Mouse (Mus musculus): ENCODE results near the gene Mtss1l. TPM values are rescaled to one million over a fixed set of nuclear protein-coding genes. Genes with fewer than 3 reads are reported as not detected.

The Mtss1l gene
- polyA plus RNA-seq, 1 experiment from 2014 or later = 3.7 TPM

DNA sequence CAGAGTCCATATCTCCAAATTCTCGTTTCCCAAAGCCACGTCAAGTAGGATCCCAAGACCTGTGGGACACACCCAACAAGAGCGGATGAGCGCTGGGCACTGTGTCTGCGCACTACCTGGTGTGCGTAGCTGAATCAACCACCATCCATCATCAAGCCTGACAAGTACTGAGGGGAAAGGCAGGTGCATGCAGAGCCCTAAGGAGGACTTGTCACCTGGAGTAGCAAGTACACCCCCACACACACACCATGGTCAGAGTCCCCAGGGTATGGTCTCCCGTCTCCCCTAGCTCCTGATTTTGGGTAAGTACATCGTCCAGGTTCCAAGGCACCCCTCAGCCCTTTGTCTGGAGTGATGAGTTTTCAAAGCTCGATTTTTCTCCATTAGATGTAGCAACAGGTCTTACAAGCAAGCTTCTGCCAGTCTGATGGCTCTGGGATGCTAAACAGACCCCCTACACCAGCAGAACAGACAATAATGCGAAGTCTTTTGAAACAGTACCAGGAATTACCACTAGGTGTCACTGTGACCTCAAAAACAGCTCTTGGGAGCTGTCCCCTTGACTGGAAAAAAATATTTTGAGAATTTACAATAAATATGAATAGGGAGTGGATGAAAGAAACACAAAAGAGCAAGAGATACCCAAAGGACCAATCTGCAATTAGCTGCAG is 28.4 kb downstream of the Mtss1l start:
- 0 out of 2 replicates have a peak, but pooled peaks have one; percentile 10 for ATAC-seq
- WGBS (ENCODE audit: insufficient replicate concordance) = 57% methylated on average over 10 of the region's 10 CpGs
- Histone ChIP-seq H3K27ac (no peak overlapping the region), H3K4me3 (no peak overlapping the region), H3K9ac (no peak overlapping the region), H3K36me3 (no peaks in the 10 kb centered on the region), H3K27me3 (replicated peaks) (peaks cover 22% of the 10 kb centered on the region), H3K9me3 (replicated peaks) (no peaks in the 10 kb centered on the region), H3K4me2 (no peak overlapping the region), H3K4me1 (no peaks in the 10 kb centered on the region)

DNA sequence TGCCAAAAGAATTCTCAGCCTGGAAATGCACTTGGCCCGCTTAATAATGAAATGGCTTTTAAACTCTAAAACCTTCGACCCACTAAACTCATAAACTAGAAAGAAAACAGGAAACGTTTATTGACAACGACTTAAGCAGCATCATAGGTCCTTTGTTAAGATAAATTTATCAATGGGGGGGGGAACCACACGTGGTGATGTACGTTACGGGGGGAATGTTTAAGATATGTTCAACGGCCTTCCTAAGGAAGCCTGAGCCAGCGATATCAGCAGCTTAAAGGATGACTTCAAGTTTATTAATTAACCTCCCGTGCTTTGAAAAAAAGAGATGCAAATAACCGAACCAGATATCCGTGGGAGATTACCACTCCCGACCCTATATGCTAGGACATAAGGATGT is 29.0 kb downstream of the Mtss1l start:
- WGBS (ENCODE audit: insufficient replicate concordance) = 39% methylated on average over 13 of the region's 13 CpGs
- Histone ChIP-seq H3K9me3 (replicated peaks) (no peaks in the 10 kb centered on the region), H3K4me3 (no peak overlapping the region), H3K27me3 (replicated peaks) (peaks cover 22% of the 10 kb centered on the region), H3K4me2 (no peak overlapping the region), H3K9ac (no peak overlapping the region), H3K4me1 (no peaks in the 10 kb centered on the region), H3K36me3 (no peaks in the 10 kb centered on the region), H3K27ac (no peak overlapping the region)
- ATAC-seq = no peak

- H3K27me3 ChIP-seq (replicated peaks) = peaks cover 25% of the 10 kb centered on the region
- no peaks in the 10 kb centered on the region for H3K36me3 ChIP-seq
- no peak for ATAC-seq
- H3K4me2 ChIP-seq = no peak overlapping the region
- H3K9ac ChIP-seq = no peak overlapping the region
- no peaks in the 10 kb centered on the region for H3K4me1 ChIP-seq
- H3K27ac ChIP-seq = no peak overlapping the region
- 68% methylated on average over 5 of the region's 5 CpGs for WGBS (ENCODE audit: insufficient replicate concordance)
- H3K4me3 ChIP-seq = no peak overlapping the region
- H3K9me3 ChIP-seq (replicated peaks) = no peaks in the 10 kb centered on the region
Observed at GRCm38 (mm10) chr8:110751490-110751889, 30.2 kb downstream of the Mtss1l start.

DNA sequence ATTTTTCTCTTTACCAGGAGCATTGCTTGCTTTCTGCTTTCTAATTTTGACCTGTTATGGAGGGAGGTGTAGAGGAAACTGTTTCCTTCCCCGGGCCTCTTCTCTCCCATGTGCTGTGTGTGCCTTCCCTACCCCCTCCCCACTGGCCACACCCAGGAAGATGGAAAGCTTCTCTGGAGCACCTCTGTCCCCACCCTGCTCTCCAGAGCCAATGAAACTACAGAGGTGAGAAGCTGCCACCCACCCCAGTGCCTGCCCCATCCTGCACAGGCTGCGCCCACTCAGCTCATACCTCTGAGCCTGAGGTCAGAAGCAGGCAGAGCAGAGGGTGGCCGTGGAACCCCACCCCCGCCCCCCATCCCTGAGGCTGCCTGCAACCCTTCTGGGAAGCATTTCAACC is 33.4 kb downstream of the Mtss1l start:
- 39% methylated on average over 3 of the region's 4 CpGs for WGBS (ENCODE audit: insufficient replicate concordance)
- Histone ChIP-seq H3K9me3 (replicated peaks) (no peaks in the 10 kb centered on the region), H3K27me3 (replicated peaks) (peaks cover 15% of the 10 kb centered on the region), H3K36me3 (no peaks in the 10 kb centered on the region), H3K9ac (no peak overlapping the region), H3K27ac (no peak overlapping the region), H3K4me3 (no peak overlapping the region), H3K4me1 (no peaks in the 10 kb centered on the region), H3K4me2 (no peak overlapping the region)
- ATAC-seq = no peak

- no peak overlapping the region for H3K4me2 ChIP-seq
- H3K9me3 ChIP-seq (replicated peaks) = no peaks in the 10 kb centered on the region
- H3K4me1 ChIP-seq = no peaks in the 10 kb centered on the region
- no peak overlapping the region for H3K4me3 ChIP-seq
- WGBS (ENCODE audit: insufficient replicate concordance) = 47% methylated on average over 15 of the region's 15 CpGs
- H3K27ac ChIP-seq = no peak overlapping the region
- peaks cover 15% of the 10 kb centered on the region for H3K27me3 ChIP-seq (replicated peaks)
- no peaks in the 10 kb centered on the region for H3K36me3 ChIP-seq
- no peak overlapping the region for H3K9ac ChIP-seq
- ATAC-seq = no peak
Observed at GRCm38 (mm10) chr8:110755511-110756170, 34.4 kb downstream of the Mtss1l start.

DNA sequence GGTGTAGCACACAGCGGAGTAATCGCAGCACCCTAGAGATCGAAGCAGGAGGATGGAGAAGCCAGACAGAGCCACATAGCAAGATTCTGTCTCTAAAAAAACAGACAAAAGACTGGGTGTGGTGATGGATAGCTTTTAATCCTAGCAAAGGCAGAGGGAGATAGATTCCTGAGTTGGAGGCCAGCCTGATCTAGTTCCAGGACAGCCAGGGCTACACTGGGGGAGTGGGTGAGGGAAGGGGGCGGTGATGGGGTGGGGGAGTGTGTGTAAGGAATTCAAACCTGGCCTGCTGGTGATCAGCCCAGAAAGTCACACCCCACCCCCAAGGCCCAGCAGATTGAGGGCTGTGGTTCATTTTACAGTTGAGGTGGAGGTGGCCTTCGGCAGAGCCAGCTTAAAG is 34.9 kb downstream of the Mtss1l start:
- WGBS (ENCODE audit: insufficient replicate concordance) = 73% methylated on average over 5 of the region's 5 CpGs

GRCm38 (mm10) chr8:110760280-110760940 is 39.1 kb downstream of the Mtss1l start:
- Histone ChIP-seq H3K36me3 (no peaks in the 10 kb centered on the region), H3K27me3 (replicated peaks) (0 out of 2 replicates have a peak, but pooled peaks cover 3% of the 10 kb centered on the region), H3K9me3 (replicated peaks) (no peaks in the 10 kb centered on the region), H3K9ac (no peak overlapping the region), H3K4me3 (no peak overlapping the region), H3K4me1 (no peaks in the 10 kb centered on the region), H3K4me2 (no peak overlapping the region), H3K27ac (no peak overlapping the region)
- no peak for ATAC-seq
- whole genome bisulfite sequencing (ENCODE audit: insufficient replicate concordance) = 56% methylated on average over 7 of the region's 7 CpGs

More for the DNA sequence above, 34.9 kb downstream of the Mtss1l start:
- Histone ChIP-seq H3K27ac (no peak overlapping the region), H3K9me3 (replicated peaks) (no peaks in the 10 kb centered on the region), H3K36me3 (no peaks in the 10 kb centered on the region), H3K4me1 (no peaks in the 10 kb centered on the region), H3K9ac (no peak overlapping the region), H3K4me3 (no peak overlapping the region), H3K27me3 (replicated peaks) (peaks cover 15% of the 10 kb centered on the region), H3K4me2 (no peak overlapping the region)
- ATAC-seq = no peak

DNA sequence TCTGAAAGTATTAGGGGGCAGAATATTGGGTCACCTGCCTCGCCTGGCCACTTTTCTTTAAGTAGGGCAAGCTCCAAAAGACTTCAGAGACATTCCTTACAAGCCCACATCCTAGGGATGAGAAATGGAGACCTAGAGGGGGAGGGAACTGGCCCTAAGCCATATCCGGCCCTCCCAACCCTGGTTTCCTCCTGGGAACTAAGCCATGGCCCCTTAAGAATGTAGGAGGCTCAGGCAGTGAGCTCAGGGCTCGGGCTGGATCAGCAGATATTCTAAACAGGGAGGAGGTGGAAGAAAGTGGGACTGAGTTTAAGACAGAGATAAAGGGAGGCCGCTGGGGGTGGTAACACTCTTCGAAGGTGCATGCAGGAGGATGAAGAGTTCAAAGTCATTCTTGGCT is 39.9 kb downstream of the Mtss1l start:
- 32% methylated on average over 5 of the region's 5 CpGs for WGBS (ENCODE audit: insufficient replicate concordance)
- no peaks in the 10 kb centered on the region for H3K4me1 ChIP-seq

GRCm38 (mm10) chr8:110761988-110762387 is 40.7 kb downstream of the Mtss1l start:
- H3K9ac ChIP-seq = no peak overlapping the region
- no peak overlapping the region for H3K27ac ChIP-seq
- H3K9me3 ChIP-seq (replicated peaks) = no peaks in the 10 kb centered on the region
- H3K4me3 ChIP-seq = no peak overlapping the region
- no peaks in the 10 kb centered on the region for H3K4me1 ChIP-seq
- 48% methylated on average over 6 of the region's 6 CpGs for WGBS (ENCODE audit: insufficient replicate concordance)
- H3K4me2 ChIP-seq = no peak overlapping the region
- no peaks in the 10 kb centered on the region for H3K27me3 ChIP-seq (replicated peaks)
- no peak for ATAC-seq
- no peaks in the 10 kb centered on the region for H3K36me3 ChIP-seq

More for the DNA sequence above, 39.9 kb downstream of the Mtss1l start:
- H3K9me3 ChIP-seq (replicated peaks) = no peaks in the 10 kb centered on the region
- no peak overlapping the region for H3K4me3 ChIP-seq
- H3K4me2 ChIP-seq = no peak overlapping the region
- H3K27ac ChIP-seq = no peak overlapping the region
- no peak for ATAC-seq
- 0 out of 2 replicates have a peak, but pooled peaks cover 2% of the 10 kb centered on the region for H3K27me3 ChIP-seq (replicated peaks)
- H3K9ac ChIP-seq = no peak overlapping the region
- H3K36me3 ChIP-seq = no peaks in the 10 kb centered on the region

- no peaks in the 10 kb centered on the region for H3K27me3 ChIP-seq (replicated peaks)
- H3K4me1 ChIP-seq = no peaks in the 10 kb centered on the region
- no peak overlapping the region for H3K4me2 ChIP-seq
- WGBS (ENCODE audit: insufficient replicate concordance) = 61% methylated on average over 3 of the region's 3 CpGs
- H3K27ac ChIP-seq = no peak overlapping the region
- H3K9ac ChIP-seq = no peak overlapping the region
- H3K36me3 ChIP-seq = no peaks in the 10 kb centered on the region
- ATAC-seq = no peak
- no peaks in the 10 kb centered on the region for H3K9me3 ChIP-seq (replicated peaks)
- no peak overlapping the region for H3K4me3 ChIP-seq
Observed at GRCm38 (mm10) chr8:110764671-110765070, 43.4 kb downstream of the Mtss1l start.

GRCm38 (mm10) chr8:110767261-110767660 is 46.0 kb downstream of the Mtss1l start:
- no peaks in the 10 kb centered on the region for H3K9me3 ChIP-seq (replicated peaks)
- 68% methylated on average over 6 of the region's 6 CpGs for WGBS (ENCODE audit: insufficient replicate concordance)
- H3K4me3 ChIP-seq = no peak overlapping the region
- no peak overlapping the region for H3K4me2 ChIP-seq
- no peak overlapping the region for H3K9ac ChIP-seq
- no peak overlapping the region for H3K27ac ChIP-seq
- ATAC-seq = no peak
- no peaks in the 10 kb centered on the region for H3K27me3 ChIP-seq (replicated peaks)
- no peaks in the 10 kb centered on the region for H3K4me1 ChIP-seq
- no peaks in the 10 kb centered on the region for H3K36me3 ChIP-seq

- Histone ChIP-seq H3K4me2 (no peak overlapping the region), H3K9me3 (replicated peaks) (no peaks in the 10 kb centered on the region), H3K4me1 (no peaks in the 10 kb centered on the region), H3K27me3 (replicated peaks) (no peaks in the 10 kb centered on the region; the same call in 1 of the 2 replicates), H3K9ac (no peak overlapping the region), H3K27ac (no peak overlapping the region), H3K36me3 (no peaks in the 10 kb centered on the region), H3K4me3 (no peak overlapping the region)
- WGBS (ENCODE audit: insufficient replicate concordance) = 59% methylated on average over 7 of the region's 7 CpGs
- ATAC-seq = no peak
Observed at GRCm38 (mm10) chr8:110772452-110772851, 51.2 kb downstream of the Mtss1l start.

Measured in liver, embryonic 12.5 days (tissue).